Mouse (Mus musculus) megakaryocyte, embryonic 14.5 days (primary cell): ENCODE data around the gene Baiap2. TPM values are rescaled to one million over a fixed set of nuclear protein-coding genes. Genes with fewer than 3 reads are reported as not detected.

Experiments used
- H3K27me3 ChIP-seq: replicated peaks from 2 replicates; pipeline ENCODE3; 2012; ENCODE audit warnings: inconsistent platforms
- H3K36me3 ChIP-seq: replicated peaks from 2 replicates; pipeline ENCODE3; 2012; ENCODE audit warnings: low read length, inconsistent platforms, mixed read lengths
- H3K4me1 ChIP-seq: 2 replicates; pipeline ENCODE4 v1.6.1; 2012; ENCODE audit warnings: inconsistent platforms
- H3K4me3 ChIP-seq: replicated peaks from 2 replicates; pipeline ENCODE3; 2012; ENCODE audit warnings: moderate library complexity, mild to moderate bottlenecking, inconsistent platforms
- H3K9me3 ChIP-seq: 2 replicates; pipeline ENCODE4 v1.6.1; 2012; ENCODE audit warnings: inconsistent platforms
- FLI1 ChIP-seq: IDR thresholded peaks from 2 replicates; pipeline ENCODE4 v1.6.1; 2012; ENCODE audit warnings: low read length, inconsistent platforms, mixed read lengths
- GATA1 ChIP-seq: IDR thresholded peaks from 3 replicates; pipeline ENCODE4 v1.6.1; 2012; ENCODE audit warnings: mixed read lengths, low read length, inconsistent platforms, borderline replicate concordance
- polyA plus RNA-seq: library from polyadenylated mRNA; stranded (reverse); fragments of >175 nt; gene quantifications from 2 replicates; pipeline ENCODE4 v1.2.3, GENCODE M21; 2012; ENCODE audit warnings: low replicate concordance; ENCODE audit not compliant: insufficient read depth

Gene Baiap2
- polyA plus RNA-seq, 1 experiment: 62.9 TPM

GRCm38 (mm10) chr11:119952429-119953224 lies 10.1 kb downstream of the Baiap2 start:
- TF ChIP-seq FLI1: no peak
- no peak for TF ChIP-seq GATA1
- Histone ChIP-seq H3K4me1 (peaks cover 87% of the 10 kb centered on the region), H3K36me3 (peaks cover 16% of the 10 kb centered on the region), H3K4me3 (peak overlapping the region; percentile 46), H3K9me3 (no peaks in the 10 kb centered on the region), H3K27me3 (peaks cover 28% of the 10 kb centered on the region)

GRCm38 (mm10) chr11:119954233-119954632 lies 11.7 kb downstream of the Baiap2 start:
- H3K4me3 ChIP-seq: peak overlapping the region; percentile 69
- TF ChIP-seq FLI1 (no peak), GATA1 (no peak)
- peaks cover 21% of the 10 kb centered on the region for H3K27me3 ChIP-seq
- H3K9me3 ChIP-seq: no peaks in the 10 kb centered on the region
- H3K36me3 ChIP-seq: peaks cover 29% of the 10 kb centered on the region
- H3K4me1 ChIP-seq: peaks cover 81% of the 10 kb centered on the region

GRCm38 (mm10) chr11:119954749-119955337 lies 12.3 kb downstream of the Baiap2 start:
- peaks cover 26% of the 10 kb centered on the region for H3K27me3 ChIP-seq
- no peaks in the 10 kb centered on the region for H3K9me3 ChIP-seq
- TF ChIP-seq GATA1: no peak
- TF ChIP-seq FLI1: no peak
- peak overlapping the region; percentile 83 for H3K4me3 ChIP-seq
- H3K36me3 ChIP-seq: peaks cover 35% of the 10 kb centered on the region
- H3K4me1 ChIP-seq: peaks cover 85% of the 10 kb centered on the region

GRCm38 (mm10) chr11:119955432-119955831 lies 12.9 kb downstream of the Baiap2 start:
- TF ChIP-seq GATA1 (no peak), FLI1 (no peak)
- no peak overlapping the region for H3K4me3 ChIP-seq
- H3K27me3 ChIP-seq: peaks cover 26% of the 10 kb centered on the region
- peaks cover 41% of the 10 kb centered on the region for H3K36me3 ChIP-seq
- H3K9me3 ChIP-seq: no peaks in the 10 kb centered on the region
- H3K4me1 ChIP-seq: peaks cover 89% of the 10 kb centered on the region

- Histone ChIP-seq H3K4me1 (peaks cover 89% of the 10 kb centered on the region), H3K9me3 (no peaks in the 10 kb centered on the region), H3K4me3 (no peak overlapping the region), H3K27me3 (peaks cover 18% of the 10 kb centered on the region), H3K36me3 (peaks cover 47% of the 10 kb centered on the region)
- TF ChIP-seq FLI1: no peak
- no peak for TF ChIP-seq GATA1
Measured at GRCm38 (mm10) chr11:119956590-119956989, 14.0 kb downstream of the Baiap2 start.

- Histone ChIP-seq H3K4me3 (no peak overlapping the region), H3K4me1 (peaks cover 72% of the 10 kb centered on the region), H3K9me3 (no peaks in the 10 kb centered on the region), H3K36me3 (peaks cover 62% of the 10 kb centered on the region), H3K27me3 (peaks cover 19% of the 10 kb centered on the region)
- TF ChIP-seq GATA1: no peak
- no peak for TF ChIP-seq FLI1
Measured at GRCm38 (mm10) chr11:119958856-119959255, 16.3 kb downstream of the Baiap2 start.

- no peak for TF ChIP-seq FLI1
- no peak for TF ChIP-seq GATA1
- Histone ChIP-seq H3K9me3 (no peaks in the 10 kb centered on the region), H3K27me3 (peaks cover 22% of the 10 kb centered on the region), H3K36me3 (peaks cover 69% of the 10 kb centered on the region), H3K4me3 (no peak overlapping the region), H3K4me1 (peaks cover 64% of the 10 kb centered on the region)
Measured at GRCm38 (mm10) chr11:119959714-119960113, 17.2 kb downstream of the Baiap2 start.

- Histone ChIP-seq H3K4me1 (peaks cover 59% of the 10 kb centered on the region), H3K36me3 (peaks cover 78% of the 10 kb centered on the region), H3K27me3 (peaks cover 32% of the 10 kb centered on the region), H3K4me3 (no peak overlapping the region), H3K9me3 (no peaks in the 10 kb centered on the region)
- TF ChIP-seq GATA1 (no peak), FLI1 (no peak)
Measured at GRCm38 (mm10) chr11:119960671-119961070, 18.1 kb downstream of the Baiap2 start.

GRCm38 (mm10) chr11:119961511-119961910 lies 18.9 kb downstream of the Baiap2 start:
- Histone ChIP-seq H3K4me1 (peaks cover 51% of the 10 kb centered on the region), H3K36me3 (peaks cover 86% of the 10 kb centered on the region), H3K9me3 (no peaks in the 10 kb centered on the region), H3K4me3 (no peak overlapping the region), H3K27me3 (peaks cover 40% of the 10 kb centered on the region)
- TF ChIP-seq FLI1: no peak
- TF ChIP-seq GATA1: no peak

- Histone ChIP-seq H3K9me3 (no peaks in the 10 kb centered on the region), H3K4me1 (peaks cover 39% of the 10 kb centered on the region), H3K27me3 (peaks cover 53% of the 10 kb centered on the region), H3K4me3 (no peak overlapping the region), H3K36me3 (peaks cover 87% of the 10 kb centered on the region)
- TF ChIP-seq FLI1 (no peak), GATA1 (no peak)
Measured at GRCm38 (mm10) chr11:119965053-119965452, 22.5 kb downstream of the Baiap2 start.
